Mouse (Mus musculus) megakaryocyte progenitor cell, adult 5-6 weeks (primary cell): ENCODE data around the gene Eri2. TPM values are rescaled to one million over a fixed set of nuclear protein-coding genes. Genes with fewer than 3 reads are reported as not detected.

Experiments used
- ATAC-seq: replicated peaks from 2 replicates; pipeline ENCODE4 v1.8.0; 2016; ENCODE audit warnings: mild to moderate bottlenecking, moderate TSS enrichment, inconsistent platforms; ENCODE audit not compliant: poor library complexity
- total RNA-seq, 2 experiments: library from RNA; stranded (forward) in 1 of 2; stranded (reverse) in 1 of 2; fragments of 157-497, 149-512 nt in 1 of 2; fragments of 200-1000 nt in 1 of 2; gene quantifications; 2 replicates each; pipeline versions ENCODE4 v1.2.3 to v1.2.4; 2015 to 2017

Eri2 gene
- total RNA-seq (2015) (15.1 and 20.5 TPM in 2 replicates), total RNA-seq (2017) (12.7 and 14.6 TPM in 2 replicates)

GRCm38 (mm10) chr7:119793586-119794250 lies at the start of gene Eri2, which contains the start of gene Rexo5:
Gene Eri2, minus strand, starts transcription at chr7:119794058.
Gene Rexo5, plus strand, starts transcription at chr7:119794006.
- ATAC-seq, result peak; percentile 97

- ATAC-seq, result no peak
These were observed 48.1 kb upstream of the Eri2 start for GRCm38 (mm10) chr7:119841820-119842449.

- ATAC-seq, result peak; percentile 84
These were observed 42.3 kb upstream of the Eri2 start for GRCm38 (mm10) chr7:119835996-119836777.

- ATAC-seq, result no peak
These were observed 41.5 kb upstream of the Eri2 start for GRCm38 (mm10) chr7:119835371-119835770.

- ATAC-seq, result no peak
These were observed 14.9 kb upstream of the Eri2 start for GRCm38 (mm10) chr7:119808723-119809122.

GRCm38 (mm10) chr7:119807396-119807795 lies 13.5 kb upstream of the Eri2 start:
- no peak for ATAC-seq

GRCm38 (mm10) chr7:119800991-119801390 lies 7.1 kb upstream of the Eri2 start:
- no peak for ATAC-seq

- ATAC-seq, result peak; percentile 44
These were observed 6.6 kb upstream of the Eri2 start for GRCm38 (mm10) chr7:119800488-119800887.

GRCm38 (mm10) chr7:119795311-119795710 lies 1.5 kb upstream of the Eri2 start:
- ATAC-seq, result peak; percentile 31; the same call in 1 of the 2 replicates

GRCm38 (mm10) chr7:119794251-119794638 lies 387 bp upstream of the Eri2 start:
- peak; percentile 70 for ATAC-seq

- ATAC-seq, result no peak
These were observed 4.8 kb downstream of the Eri2 start for GRCm38 (mm10) chr7:119789024-119789423.

- ATAC-seq, result peak; percentile 96
These were observed 8.9 kb downstream of the Eri2 start for GRCm38 (mm10) chr7:119784908-119785307.

- no peak for ATAC-seq
These were observed 10.4 kb downstream of the Eri2 start for GRCm38 (mm10) chr7:119783453-119783852.

GRCm38 (mm10) chr7:119769895-119770294 lies 24.0 kb downstream of the Eri2 start:
- no peak for ATAC-seq

GRCm38 (mm10) chr7:119766996-119767395 lies 26.9 kb downstream of the Eri2 start:
- no peak for ATAC-seq

GRCm38 (mm10) chr7:119764377-119764776 lies 29.5 kb downstream of the Eri2 start:
- no peak for ATAC-seq

GRCm38 (mm10) chr7:119762166-119762697 lies 31.6 kb downstream of the Eri2 start:
- no peak for ATAC-seq

GRCm38 (mm10) chr7:119760527-119760951 lies 33.3 kb downstream of the Eri2 start, which contains the start of gene Acsm3:
Gene Acsm3, plus strand, starts transcription at chr7:119760923.
- ATAC-seq, result no peak

GRCm38 (mm10) chr7:119753696-119754095 lies 40.2 kb downstream of the Eri2 start:
- ATAC-seq, result no peak

- no peak for ATAC-seq
These were observed 43.9 kb downstream of the Eri2 start for GRCm38 (mm10) chr7:119749942-119750341.

- no peak for ATAC-seq
These were observed 45.1 kb downstream of the Eri2 start for GRCm38 (mm10) chr7:119748761-119749160.
